Mouse (Mus musculus) heart, embryonic 13.5 days (tissue): ENCODE data around the gene Iffo1. TPM values are rescaled to one million over a fixed set of nuclear protein-coding genes. Genes with fewer than 3 reads are reported as not detected.
"Not testable (repeated sequence)": the region's sequence is repeated elsewhere in the genome, so short reads cannot be mapped to it uniquely, and the experiment has no call there.

Experiments used
- ATAC-seq: fragments of 200-750 bp; cut with Nextera tagmentation; 2 replicates; pipeline ENCODE4 v1.8.0; 2017; ENCODE audit warnings: moderate TSS enrichment; ENCODE audit not compliant: insufficient number of reproducible peaks, low FRiP score, low TSS enrichment; ENCODE audit errors: extremely low read depth
- H3K27ac ChIP-seq: fragments of 300-500 bp; sonication (generic); replicated peaks from 2 replicates; pipeline ENCODE4 v1.5.1; 2015; ENCODE audit warnings: moderate library complexity, mild to moderate bottlenecking, inconsistent platforms
- H3K27me3 ChIP-seq: fragments of 300-500 bp; sonication (generic); replicated peaks from 2 replicates; pipeline ENCODE4 v1.6.1; 2015; ENCODE audit warnings: mild to moderate bottlenecking, inconsistent platforms
- H3K36me3 ChIP-seq: fragments of 300-500 bp; sonication (generic); 2 replicates; pipeline ENCODE4 v1.6.1; 2015; ENCODE audit warnings: mild to moderate bottlenecking, inconsistent platforms
- H3K4me1 ChIP-seq: fragments of 300-500 bp; sonication (generic); 2 replicates; pipeline ENCODE4 v1.6.1; 2015; ENCODE audit warnings: inconsistent platforms
- H3K4me2 ChIP-seq: fragments of 300-500 bp; sonication (generic); 2 replicates; pipeline ENCODE4 v1.6.1; 2015; ENCODE audit warnings: inconsistent platforms, mild to moderate bottlenecking, moderate library complexity
- H3K4me3 ChIP-seq: fragments of 300-500 bp; sonication (generic); 2 replicates; pipeline ENCODE4 v1.5.1; 2015; ENCODE audit warnings: moderate library complexity, mild to moderate bottlenecking, inconsistent platforms
- H3K9ac ChIP-seq: fragments of 300-500 bp; sonication (generic); 2 replicates; pipeline ENCODE4 v1.6.1; 2015; ENCODE audit warnings: inconsistent platforms, mild to moderate bottlenecking, moderate library complexity
- H3K9me3 ChIP-seq: fragments of 300-500 bp; sonication (generic); 2 replicates; pipeline ENCODE4 v1.6.1; 2016; ENCODE audit warnings: inconsistent platforms
- WGBS: fragments of 180-500 bp; shearing (Covaris S2); methylation state at CpG from one replicate; pipeline ENCODE4 v1.1.7; 2015; ENCODE audit warnings: mixed read lengths; 5-methylcytosine and 5-hydroxymethylcytosine counted together
- polyA plus RNA-seq: library from polyadenylated mRNA; unstranded; fragments of >200 nt; fragmentation: Nextera tagmentation; extraction: Ambion mirVana; gene quantifications from 2 replicates; pipeline ENCODE4 v1.2.1, GENCODE M21; 2015

Gene Iffo1
- polyA plus RNA-seq, 1 experiment from 2014 or later: 9.5 TPM

DNA sequence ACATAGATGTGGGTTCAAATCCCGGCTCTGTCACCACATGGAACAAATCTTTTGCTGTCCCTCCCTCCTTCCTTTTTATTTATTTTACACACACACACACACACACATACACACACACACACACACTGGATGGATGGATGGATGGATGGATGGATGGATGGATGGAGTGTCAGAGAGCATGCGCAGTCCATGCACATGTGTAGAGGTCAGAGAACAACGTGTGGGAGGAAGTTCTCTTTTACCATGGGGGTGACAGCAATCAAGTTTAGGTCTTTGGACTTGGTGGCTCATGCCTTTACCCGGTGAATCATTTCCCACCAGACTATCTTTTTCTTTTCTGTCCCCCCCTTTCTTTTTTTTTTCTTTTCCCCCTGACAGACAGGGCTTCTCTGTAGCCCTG is 8.6 kb downstream of the Iffo1 start:
- H3K4me1 ChIP-seq: peaks cover 21% of the 10 kb centered on the region
- peaks cover 71% of the 10 kb centered on the region for H3K36me3 ChIP-seq
- H3K9me3 ChIP-seq: no peaks in the 10 kb centered on the region
- no peaks in the 10 kb centered on the region for H3K27me3 ChIP-seq
- no peak for ATAC-seq
- no peak overlapping the region for H3K27ac ChIP-seq
- H3K9ac ChIP-seq: no peak overlapping the region
- H3K4me3 ChIP-seq: no peak overlapping the region
- WGBS: 84% methylated on average over 4 of the region's 4 CpGs
- no peak overlapping the region for H3K4me2 ChIP-seq

DNA sequence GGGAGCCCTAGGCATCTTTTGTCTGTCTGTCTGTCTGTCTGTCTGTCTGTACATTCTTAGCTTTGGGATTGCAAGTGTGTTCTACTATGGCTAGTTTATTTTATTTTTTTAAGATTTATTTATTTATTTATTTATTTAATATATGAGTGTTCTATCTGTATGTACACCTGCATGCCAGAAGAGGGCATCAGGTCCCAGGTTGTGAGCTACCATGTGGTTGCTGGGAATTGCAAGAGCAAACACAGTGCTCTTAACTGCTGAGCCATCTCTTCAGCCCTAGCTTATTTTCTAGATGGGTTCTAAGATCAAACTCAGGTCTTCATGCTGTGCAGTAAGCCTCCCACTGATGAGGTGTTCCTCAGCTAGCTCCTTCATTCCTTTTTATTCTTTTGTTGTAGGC is 9.5 kb downstream of the Iffo1 start:
- no peak for ATAC-seq
- Histone ChIP-seq H3K36me3 (peaks cover 80% of the 10 kb centered on the region), H3K4me2 (no peak overlapping the region)

DNA sequence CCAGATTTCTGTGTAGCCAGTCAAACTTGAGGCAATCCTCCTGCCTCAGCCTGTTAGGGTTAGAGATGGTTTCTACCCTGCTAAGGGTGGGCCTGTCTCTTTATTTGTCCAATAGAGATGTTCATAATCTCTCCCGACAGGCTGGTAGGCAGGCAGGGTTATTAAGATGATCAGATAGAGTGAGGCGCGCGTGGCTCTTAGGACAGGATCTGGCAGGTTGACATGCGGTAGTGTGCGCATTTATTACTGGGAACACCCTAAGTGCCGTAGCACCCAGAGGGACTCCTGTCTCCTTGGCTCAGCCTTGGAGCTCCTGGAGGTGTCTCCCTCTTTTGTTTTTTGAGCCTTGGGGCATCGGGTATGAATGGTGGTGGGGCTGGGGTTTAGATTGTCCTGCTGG is 10.2 kb downstream of the Iffo1 start:
- peaks cover 87% of the 10 kb centered on the region for H3K36me3 ChIP-seq

More for the DNA sequence above, 9.5 kb downstream of the Iffo1 start:
- H3K9ac ChIP-seq: no peak overlapping the region
- H3K9me3 ChIP-seq: no peaks in the 10 kb centered on the region
- H3K27ac ChIP-seq: no peak overlapping the region
- peaks cover 13% of the 10 kb centered on the region for H3K4me1 ChIP-seq
- H3K4me3 ChIP-seq: no peak overlapping the region
- no peaks in the 10 kb centered on the region for H3K27me3 ChIP-seq

DNA sequence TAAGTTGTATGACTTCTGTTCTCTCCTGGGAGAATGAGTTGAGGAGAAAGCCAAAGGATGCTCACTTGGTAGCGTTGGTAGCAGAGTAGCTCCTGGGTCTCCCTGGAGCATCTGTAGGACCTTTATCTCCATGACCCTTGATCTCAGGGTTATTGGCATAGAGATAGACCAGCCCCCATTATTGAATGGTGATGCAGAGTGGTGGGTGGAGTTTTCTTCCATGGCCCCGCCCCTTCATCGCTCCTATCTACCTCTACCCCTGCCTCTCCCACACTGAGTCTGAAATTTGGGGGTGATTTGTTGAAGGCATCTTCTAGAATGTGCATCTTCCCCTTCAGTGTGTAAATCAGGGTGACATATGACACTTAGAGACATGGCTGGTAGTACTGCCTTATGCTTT is 11.4 kb downstream of the Iffo1 start:
- WGBS: 83% methylated on average over 3 of the region's 3 CpGs
- peaks cover 19% of the 10 kb centered on the region for H3K4me1 ChIP-seq

More for the DNA sequence above, 10.2 kb downstream of the Iffo1 start:
- H3K27me3 ChIP-seq: no peaks in the 10 kb centered on the region
- H3K9me3 ChIP-seq: no peaks in the 10 kb centered on the region
- WGBS: 88% methylated on average over 8 of the region's 8 CpGs
- ATAC-seq: no peak
- no peak overlapping the region for H3K27ac ChIP-seq
- H3K4me2 ChIP-seq: no peak overlapping the region
- H3K4me3 ChIP-seq: no peak overlapping the region
- H3K4me1 ChIP-seq: peaks cover 12% of the 10 kb centered on the region
- H3K9ac ChIP-seq: no peak overlapping the region

DNA sequence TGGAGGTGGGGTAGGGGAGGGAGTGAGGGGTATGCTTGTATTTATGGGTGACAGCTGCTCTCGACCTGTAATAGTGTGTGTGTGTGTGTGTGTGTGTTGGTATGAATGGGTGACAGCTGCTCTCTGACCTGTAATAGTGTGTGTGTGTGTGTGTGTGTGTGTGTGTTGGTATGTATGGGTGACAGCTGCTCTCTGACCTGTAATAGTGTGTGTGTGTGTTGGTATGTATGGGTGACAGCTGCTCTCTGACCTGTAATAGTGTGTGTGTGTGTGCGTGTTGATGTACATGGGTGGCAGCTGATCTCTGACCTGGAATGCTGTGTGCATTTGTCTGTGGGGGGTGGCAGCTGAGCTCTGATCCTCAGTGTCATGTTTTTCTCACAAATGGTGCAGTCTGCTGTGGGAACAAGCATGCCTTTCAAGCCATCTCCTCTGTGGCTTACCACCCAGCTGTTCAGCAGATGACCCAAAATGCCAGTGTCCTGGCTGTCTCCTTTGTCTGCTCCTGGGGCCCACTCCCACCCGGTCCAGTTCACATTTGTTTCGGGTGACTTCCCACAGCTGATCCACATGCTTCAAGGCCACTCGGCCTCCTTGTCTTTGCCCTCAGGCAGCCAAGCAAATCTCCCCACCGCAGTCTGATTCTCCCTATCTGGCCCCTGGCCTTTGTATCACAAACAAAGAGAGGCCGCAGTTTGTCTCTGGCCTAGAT is 12.0 kb downstream of the Iffo1 start:
- Histone ChIP-seq H3K9ac (0 out of 2 replicates have a peak overlapping the region, but pooled peaks have one; percentile 44), H3K27me3 (no peaks in the 10 kb centered on the region), H3K4me1 (peaks cover 25% of the 10 kb centered on the region), H3K27ac (no peak overlapping the region), H3K4me2 (no peak overlapping the region), H3K36me3 (peaks cover 91% of the 10 kb centered on the region), H3K4me3 (no peak overlapping the region), H3K9me3 (no peaks in the 10 kb centered on the region)
- WGBS: 74% methylated on average over 7 of the region's 7 CpGs
- ATAC-seq: no peak

More for the DNA sequence above, 11.4 kb downstream of the Iffo1 start:
- Histone ChIP-seq H3K9ac (no peak overlapping the region), H3K27ac (no peak overlapping the region), H3K4me2 (no peak overlapping the region), H3K36me3 (peaks cover 92% of the 10 kb centered on the region), H3K27me3 (no peaks in the 10 kb centered on the region), H3K4me3 (no peak overlapping the region), H3K9me3 (no peaks in the 10 kb centered on the region)
- ATAC-seq: no peak

DNA sequence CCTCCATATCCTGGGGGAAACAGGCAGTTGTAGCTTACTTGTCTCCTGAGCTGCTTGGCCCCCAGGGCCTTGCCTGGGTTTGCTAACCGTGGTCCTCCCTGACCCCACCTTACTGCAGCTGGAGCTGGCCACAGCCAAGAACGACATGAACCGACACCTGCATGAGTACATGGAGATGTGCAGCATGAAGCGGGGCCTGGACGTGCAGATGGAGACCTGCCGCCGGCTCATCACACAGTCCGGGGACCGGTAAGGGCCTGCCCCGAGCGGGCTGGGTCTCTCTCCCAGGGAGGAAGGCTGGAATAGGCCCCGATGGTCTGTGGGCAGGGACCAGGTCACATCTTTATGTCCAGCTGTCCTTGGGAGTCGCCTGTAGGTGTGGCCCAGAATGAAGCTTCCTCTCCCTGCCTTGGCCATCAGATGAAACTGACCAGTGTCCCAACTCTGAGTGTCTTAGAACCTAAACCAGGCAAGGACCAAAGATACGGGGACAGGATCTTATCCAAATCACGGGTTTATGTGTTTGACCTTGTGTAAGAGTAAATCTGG is 14.0 kb downstream of the Iffo1 start:
- WGBS: 82% methylated on average over 15 of the region's 15 CpGs
- Histone ChIP-seq H3K27ac (no peak overlapping the region), H3K4me2 (no peak overlapping the region), H3K9ac (no peak overlapping the region), H3K27me3 (no peaks in the 10 kb centered on the region), H3K9me3 (no peaks in the 10 kb centered on the region), H3K36me3 (peaks cover 90% of the 10 kb centered on the region), H3K4me3 (no peak overlapping the region), H3K4me1 (peaks cover 37% of the 10 kb centered on the region)
- ATAC-seq: no peak

DNA sequence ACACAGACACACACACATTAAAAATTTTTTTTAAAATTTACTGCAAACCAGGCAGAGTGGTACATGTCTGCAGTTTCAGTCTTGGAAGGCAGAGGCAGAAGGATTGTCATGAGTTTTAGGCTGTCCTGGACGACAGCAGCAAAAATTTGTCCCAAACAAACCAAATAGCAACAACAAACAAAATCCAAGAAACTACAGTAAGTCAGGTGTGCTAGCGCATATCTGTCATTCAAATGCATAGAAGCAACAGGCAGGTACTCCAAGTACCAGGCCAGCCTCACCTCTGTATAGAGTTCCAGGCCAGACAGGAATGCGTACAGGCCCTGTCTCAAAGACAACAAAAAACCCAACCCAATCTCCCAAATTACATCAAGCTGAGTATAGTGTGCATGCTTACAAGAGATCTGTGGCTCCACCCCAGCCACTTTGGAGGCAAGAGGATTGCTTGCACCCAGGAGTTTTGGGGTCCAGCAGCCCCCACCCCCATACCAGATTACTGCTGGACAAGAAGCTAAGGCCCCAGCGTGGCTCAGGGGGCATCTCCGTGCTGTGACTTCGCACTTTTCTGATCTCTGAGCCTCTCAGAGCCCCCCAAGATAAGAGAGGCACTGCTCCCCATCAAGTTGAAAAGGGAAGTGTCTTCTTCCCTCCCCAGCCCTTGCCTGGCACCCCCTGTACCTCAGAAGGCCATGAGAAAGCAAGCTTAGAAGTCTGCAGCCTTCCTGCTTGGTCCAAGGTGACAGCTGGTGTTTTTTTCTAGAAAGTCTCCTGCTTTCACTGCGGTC is 14.9 kb downstream of the Iffo1 start:
- peak overlapping the region; percentile 99 for H3K27ac ChIP-seq
- peaks cover 41% of the 10 kb centered on the region for H3K4me1 ChIP-seq
- H3K9me3 ChIP-seq: no peaks in the 10 kb centered on the region
- no peaks in the 10 kb centered on the region for H3K27me3 ChIP-seq
- H3K36me3 ChIP-seq: peaks cover 91% of the 10 kb centered on the region
- H3K9ac ChIP-seq: peak overlapping the region; percentile 67
- 0 out of 2 replicates have a peak overlapping the region, but pooled peaks have one; percentile 2 for H3K4me2 ChIP-seq
- H3K4me3 ChIP-seq: no peak overlapping the region
- ATAC-seq: no peak
- 69% methylated on average over 7 of the region's 7 CpGs for WGBS

DNA sequence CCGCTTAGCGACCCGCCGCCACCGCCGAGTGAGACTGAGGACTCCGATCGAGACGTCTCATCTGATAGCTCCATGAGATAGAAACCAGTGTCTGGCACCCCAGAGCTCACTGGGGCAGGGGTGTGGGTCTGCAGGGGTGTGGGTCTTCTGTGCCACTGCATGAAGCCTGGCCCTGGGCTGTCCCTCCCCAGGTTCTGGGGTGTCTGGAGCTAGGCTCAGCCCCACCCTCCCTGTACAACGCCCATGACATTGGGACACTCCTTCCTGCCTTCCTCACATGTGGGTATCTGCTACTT is 15.5 kb downstream of the Iffo1 start:
- no peak overlapping the region for H3K4me2 ChIP-seq
- 43% methylated on average over 10 of the region's 10 CpGs for WGBS
- peaks cover 41% of the 10 kb centered on the region for H3K4me1 ChIP-seq
- H3K4me3 ChIP-seq: 0 out of 2 replicates have a peak overlapping the region, but pooled peaks have one; percentile 0
- H3K27ac ChIP-seq: peak overlapping the region; percentile 99
- H3K9ac ChIP-seq: peak overlapping the region; percentile 67
- no peak for ATAC-seq
- H3K36me3 ChIP-seq: peaks cover 86% of the 10 kb centered on the region
- H3K9me3 ChIP-seq: no peaks in the 10 kb centered on the region
- no peaks in the 10 kb centered on the region for H3K27me3 ChIP-seq

DNA sequence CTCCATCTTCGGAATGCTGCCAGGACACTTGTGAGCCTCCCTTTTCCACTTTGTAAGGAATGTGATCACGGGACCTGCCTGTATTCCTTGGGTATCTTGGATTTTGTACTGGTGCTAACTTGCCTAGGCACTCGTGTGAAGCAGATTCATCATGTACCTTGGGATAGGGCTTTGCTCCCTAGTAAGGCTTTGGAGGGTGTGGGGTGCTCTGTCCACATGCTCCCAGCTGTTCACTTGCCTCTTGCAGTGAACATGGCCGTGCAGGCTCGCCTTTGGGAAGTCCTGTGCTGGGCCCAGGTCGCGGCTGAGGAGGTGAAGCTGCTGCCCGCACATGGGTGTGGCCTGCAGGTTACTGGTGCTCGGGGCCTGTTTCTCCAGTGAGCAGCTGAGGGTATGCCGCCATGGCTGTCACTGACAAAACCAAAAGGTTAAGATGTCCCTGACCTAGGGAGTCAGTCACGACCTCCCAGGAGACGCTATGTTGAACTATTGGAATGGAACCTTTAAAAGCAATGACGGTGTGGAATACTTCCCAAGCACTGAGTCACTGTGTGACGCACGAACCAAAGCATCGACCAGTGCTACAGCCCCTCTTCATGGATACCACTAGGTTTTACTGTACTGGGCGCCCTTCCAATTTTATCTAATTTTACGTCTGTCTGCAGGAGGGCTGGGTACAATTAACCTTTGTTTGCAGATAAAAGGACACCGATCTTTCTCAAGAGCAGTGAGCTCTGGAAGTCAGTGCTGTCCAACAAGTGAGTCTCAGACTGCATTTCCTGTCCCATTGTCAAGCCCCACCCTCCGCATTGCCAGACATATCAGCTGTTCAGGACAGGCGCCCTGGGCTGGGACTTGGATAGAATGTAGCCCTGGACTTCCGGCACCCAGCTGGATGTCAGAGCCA is 16.1 kb downstream of the Iffo1 start:
- H3K4me2 ChIP-seq: peak overlapping the region; percentile 73
- peak overlapping the region; percentile 99 for H3K27ac ChIP-seq
- peaks cover 43% of the 10 kb centered on the region for H3K4me1 ChIP-seq
- H3K9me3 ChIP-seq: no peaks in the 10 kb centered on the region
- peak overlapping the region; percentile 98 for H3K4me3 ChIP-seq
- H3K36me3 ChIP-seq: peaks cover 80% of the 10 kb centered on the region
- peak overlapping the region; percentile 67 for H3K9ac ChIP-seq
- ATAC-seq: peak; percentile 5; the same call in 1 of the 2 replicates
- no peaks in the 10 kb centered on the region for H3K27me3 ChIP-seq
- 11% methylated on average over 22 of the region's 22 CpGs for WGBS

DNA sequence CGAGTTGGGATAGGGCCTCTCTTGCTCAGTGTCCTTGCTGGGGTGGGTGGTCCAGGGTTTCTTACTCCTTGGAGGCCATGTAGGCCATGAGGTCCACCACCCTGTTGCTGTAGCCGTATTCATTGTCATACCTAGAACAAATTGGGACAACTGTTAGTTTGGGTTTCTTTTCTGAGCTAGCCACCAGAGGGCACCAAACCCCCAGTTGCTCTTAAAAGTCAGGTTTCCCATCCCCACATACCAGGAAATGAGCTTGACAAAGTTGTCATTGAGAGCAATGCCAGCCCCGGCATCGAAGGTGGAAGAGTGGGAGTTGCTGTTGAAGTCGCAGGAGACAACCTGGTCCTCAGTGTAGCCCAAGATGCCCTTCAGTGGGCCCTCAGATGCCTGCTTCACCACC is 16.9 kb downstream of the Iffo1 start:
- not testable (repeated sequence) for H3K27me3 ChIP-seq, ATAC-seq, H3K9me3 ChIP-seq
- Histone ChIP-seq H3K4me2 (peak overlapping the region; percentile 73), H3K4me3 (peak overlapping the region; percentile 98), H3K9ac (peak overlapping the region; percentile 79), H3K27ac (peak overlapping the region; percentile 99), H3K36me3 (peaks cover 71% of the 10 kb centered on the region), H3K4me1 (peaks cover 51% of the 10 kb centered on the region)
- 8% methylated on average over 4 of the region's 5 CpGs for WGBS
